Mouse (Mus musculus): ENCODE results near the gene Coro1b. TPM values are rescaled to one million over a fixed set of nuclear protein-coding genes. Genes with fewer than 3 reads are reported as not detected.

Coro1b gene
- total and polyA plus RNA-seq, 3 experiments, result 179 to 265 (median 194) TPM

DNA sequence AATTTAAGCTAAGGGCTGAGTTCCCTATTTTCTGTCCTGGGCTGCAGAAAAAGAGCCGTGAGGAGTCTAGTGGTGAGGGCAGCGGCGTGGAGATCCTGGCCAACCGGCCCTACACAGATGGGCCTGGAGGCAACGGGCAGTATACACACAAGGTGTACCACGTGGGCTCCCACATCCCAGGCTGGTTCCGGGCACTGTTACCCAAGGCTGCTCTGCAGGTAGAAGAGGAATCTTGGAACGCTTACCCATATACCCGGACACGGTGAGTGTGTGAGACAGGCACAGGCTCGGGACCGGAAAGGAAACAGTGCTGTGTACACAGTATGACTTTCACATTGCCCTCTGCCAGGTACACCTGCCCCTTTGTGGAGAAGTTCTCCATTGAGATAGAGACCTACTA lies 45.8 kb upstream of the Coro1b start:
- no peak for DNase-seq (ENCODE audit: extremely low read depth)
- Histone ChIP-seq H3K27ac (ENCODE audit: insufficient read depth, low read depth) (no peak overlapping the region), H3K9me3 (replicated peaks; ENCODE audit: low read length) (no peaks in the 10 kb centered on the region), H3K4me2 (ENCODE audit: insufficient read depth, low read depth, poor library complexity, severe bottlenecking) (no peak overlapping the region), H3K9ac (ENCODE audit: insufficient read depth, low read depth) (no peak overlapping the region), H3K27me3 (replicated peaks) (no peaks in the 10 kb centered on the region), H3K4me3 (replicated peaks in 1 of 3; ENCODE audit: low read depth in 2 of 3, low read length in 2 of 3, poor library complexity in 1 of 3) (no peak overlapping the region), H3K36me3 (replicated peaks in 1 of 2; ENCODE audit: control insufficient read depth in 1 of 2, insufficient read depth in 1 of 2, low read length in 1 of 2) (peaks cover 46 to 71% of the 10 kb centered on the region in 2 experiments), H3K4me1 (ENCODE audit: control insufficient read depth in 1 of 2, insufficient read depth in 2 of 2) (peaks cover 18 to 64% of the 10 kb centered on the region in 2 experiments), H3K79me2 (replicated peaks; ENCODE audit: control insufficient read depth, extremely low read depth, insufficient read depth, poor library complexity, severe bottlenecking) (peaks cover 9% of the 10 kb centered on the region)
- in situ Hi-C loops (cut with MboI; ENCODE audit: low pct_ligation_motif_present, low pct_unique_long_range_greater_than_20kb, low sequenced_read_pairs), result no loop called here
- TF ChIP-seq PAX5 (IDR thresholded peaks at IDR 0.05; ENCODE audit: low read length) (no peak), MYC (IDR thresholded peaks at IDR 0.05; ENCODE audit: low read depth, low read length) (no peak), USF1 (IDR thresholded peaks at IDR 0.05; ENCODE audit: low read depth, low read length) (no peak), E2F4 (IDR thresholded peaks at IDR 0.05; ENCODE audit: insufficient replicate concordance, low read depth, low read length) (no peak), TBP (conservative IDR thresholded peaks at IDR 0.05; ENCODE audit: low read depth, low read length) (no peak), MAZ (IDR thresholded peaks at IDR 0.05; ENCODE audit: low read depth, low read length) (no peak), POLR2AphosphoS2 (IDR thresholded peaks at IDR 0.05; ENCODE audit: low read depth, low read length) (no peak), USF2 (conservative IDR thresholded peaks at IDR 0.05; ENCODE audit: low read depth, low read length) (no peak), RCOR1 (conservative IDR thresholded peaks at IDR 0.05; ENCODE audit: low read depth, low read length) (no peak), IRF4 (IDR thresholded peaks at IDR 0.05; ENCODE audit: low read depth, low read length) (no peak), CHD2 (IDR thresholded peaks at IDR 0.05; ENCODE audit: low read length) (no peak)
- dilution Hi-C loops (cut with MboI; ENCODE audit: extremely low pct_ligation_motif_present, extremely low pct_unique_long_range_greater_than_20kb, low sequenced_read_pairs), result no loop called here

DNA sequence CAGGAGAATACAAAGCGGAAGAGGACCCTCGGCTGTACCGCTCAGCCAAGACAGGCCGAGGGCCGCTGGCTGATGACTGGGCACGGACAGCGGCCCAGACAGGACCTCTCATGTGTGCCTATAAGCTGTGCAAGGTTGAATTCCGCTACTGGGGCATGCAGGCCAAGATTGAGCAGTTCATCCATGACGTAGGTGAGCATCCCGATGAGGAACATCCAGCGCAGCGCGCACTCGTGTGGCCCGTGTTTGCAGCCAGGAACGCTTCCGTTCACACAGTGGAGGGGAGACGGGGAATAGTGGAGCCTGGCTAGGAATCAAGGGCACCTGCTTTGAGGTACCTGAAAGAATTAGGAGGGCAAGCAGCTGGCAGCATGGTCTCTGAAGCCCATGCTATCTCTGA lies 45.1 kb upstream of the Coro1b start:
- Histone ChIP-seq H3K4me1 (ENCODE audit: control insufficient read depth in 1 of 2, insufficient read depth in 2 of 2) (peaks cover 18 to 59% of the 10 kb centered on the region in 2 experiments), H3K9ac (ENCODE audit: insufficient read depth, low read depth) (no peak overlapping the region), H3K4me2 (ENCODE audit: insufficient read depth, low read depth, poor library complexity, severe bottlenecking) (no peak overlapping the region), H3K9me3 (replicated peaks; ENCODE audit: low read length) (no peaks in the 10 kb centered on the region), H3K79me2 (replicated peaks; ENCODE audit: control insufficient read depth, extremely low read depth, insufficient read depth, poor library complexity, severe bottlenecking) (0 out of 2 replicates have a peak, but pooled peaks cover 3% of the 10 kb centered on the region), H3K4me3 (replicated peaks in 1 of 3; ENCODE audit: low read depth in 2 of 3, low read length in 2 of 3, poor library complexity in 1 of 3) (no peak overlapping the region), H3K27ac (ENCODE audit: insufficient read depth, low read depth) (no peak overlapping the region), H3K36me3 (replicated peaks in 1 of 2; ENCODE audit: control insufficient read depth in 1 of 2, insufficient read depth in 1 of 2, low read length in 1 of 2) (peaks cover 50 to 75% of the 10 kb centered on the region in 2 experiments), H3K27me3 (replicated peaks) (no peaks in the 10 kb centered on the region)
- in situ Hi-C loops (cut with MboI; ENCODE audit: low pct_ligation_motif_present, low pct_unique_long_range_greater_than_20kb, low sequenced_read_pairs), result no loop called here
- no peak for TF ChIP-seq BHLHE40 (IDR thresholded peaks at IDR 0.05; ENCODE audit: low read depth, low read length)
- TF ChIP-seq HCFC1 (IDR thresholded peaks at IDR 0.05; ENCODE audit: low read depth, low read length), result no peak
- no peak for TF ChIP-seq KAT2A (IDR thresholded peaks at IDR 0.05; ENCODE audit: insufficient replicate concordance, low read length)
- TF ChIP-seq ZC3H11A (IDR thresholded peaks at IDR 0.05; ENCODE audit: low read depth, low read length), result no peak
- no peak for TF ChIP-seq GABPA (IDR thresholded peaks at IDR 0.05; ENCODE audit: insufficient replicate concordance, low read depth, low read length)
- TF ChIP-seq CHD1 (IDR thresholded peaks at IDR 0.05; ENCODE audit: low read depth, low read length), result no peak
- TF ChIP-seq SMC3 (IDR thresholded peaks at IDR 0.05; ENCODE audit: low read depth, low read length), result no peak
- TF ChIP-seq ZKSCAN1 (IDR thresholded peaks at IDR 0.05; ENCODE audit: borderline replicate concordance, low read depth, low read length), result no peak
- DNase-seq (ENCODE audit: extremely low read depth), result no peak
- dilution Hi-C loops (cut with MboI; ENCODE audit: extremely low pct_ligation_motif_present, extremely low pct_unique_long_range_greater_than_20kb, low sequenced_read_pairs), result no loop called here
